Mouse (Mus musculus): ENCODE data around the gene Asna1.

- no peak for TF ChIP-seq CTCF (IDR thresholded peaks at IDR 0.05)
- no peak for TF ChIP-seq EP300 (IDR thresholded peaks at IDR 0.05)
Measured at GRCm38 (mm10) chr8:85073041-85073612, 48.0 kb upstream of the Asna1 start.
